Mouse (Mus musculus): ENCODE results near the gene Ctsw. TPM values are rescaled to one million over a fixed set of nuclear protein-coding genes. Genes with fewer than 3 reads are reported as not detected.
A peak's percentile ranks its signal among the peaks of the same experiment; 100 is the strongest.

The Ctsw gene
- total and polyA plus RNA-seq, 2 experiments from 2014 or later: 0.33 to 1.9 TPM

DNA sequence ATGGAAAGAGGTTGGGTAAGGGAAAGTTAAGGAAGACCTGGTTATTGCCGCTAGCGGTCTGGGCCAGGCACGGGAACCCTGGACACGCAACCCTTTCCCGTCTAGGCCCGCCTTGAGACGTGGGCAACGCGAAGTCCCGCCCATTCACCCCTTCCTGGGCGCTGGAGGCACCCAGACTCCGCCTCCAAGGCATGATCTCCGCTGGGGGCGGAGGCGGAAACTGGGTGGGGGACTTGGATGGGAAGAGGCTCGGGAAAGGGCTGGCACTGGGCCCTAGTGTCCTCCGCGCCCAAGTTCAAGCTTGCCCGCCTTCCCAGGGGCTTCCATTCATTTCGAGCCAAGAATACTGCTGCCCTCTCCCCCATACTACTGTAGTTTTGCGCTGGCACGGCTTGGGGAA is 5.4 kb upstream of the Ctsw start, which contains the start of gene Efemp2:
Gene Efemp2 (plus strand): TSS at position 235 of the 400 bp plus-strand sequence.
- peaks cover 4% of the 10 kb centered on the region; the same call in 1 of the 2 replicates for H3K36me3 ChIP-seq (ENCODE audit: insufficient read depth, low read length)
- no peaks in the 10 kb centered on the region for H3K9me3 ChIP-seq (ENCODE audit: low read length)
- 3% methylated on average over 22 of the region's 22 CpGs for WGBS
- H3K9ac ChIP-seq (replicated peaks; ENCODE audit: low read length, poor library complexity, severe bottlenecking): peak within 1 kb of the TSS; percentile 77
- peak within 1 kb of the TSS; percentile 92 for H3K4me2 ChIP-seq (ENCODE audit: low read depth, low read length, poor library complexity, severe bottlenecking)
- peaks cover 14% of the 10 kb centered on the region for H3K4me1 ChIP-seq (ENCODE audit: insufficient read depth, low read length)
- peak within 1 kb of the TSS; percentile 33 for H3K27ac ChIP-seq (ENCODE audit: low read depth, low read length)
- H3K4me3 ChIP-seq (ENCODE audit: low read depth, low read length): peak within 1 kb of the TSS; percentile 58
- no peak for TF ChIP-seq CTCF (IDR thresholded peaks at IDR 0.05)
- peak; percentile 78 for DNase-seq (ENCODE audit: low spot score)
- ATAC-seq (ENCODE audit: low FRiP score): peak; percentile 54
- no peaks in the 10 kb centered on the region for H3K27me3 ChIP-seq (ENCODE audit: insufficient read depth, low read length)

GRCm38 (mm10) chr19:5472857-5473256 is 4.5 kb upstream of the Ctsw start:
- H3K4me2 ChIP-seq (ENCODE audit: low read depth, low read length, poor library complexity, severe bottlenecking): no peak overlapping the region
- H3K9ac ChIP-seq (replicated peaks; ENCODE audit: low read length, poor library complexity, severe bottlenecking): no peak overlapping the region
- H3K27ac ChIP-seq (ENCODE audit: low read depth, low read length): no peak overlapping the region
- H3K36me3 ChIP-seq (ENCODE audit: insufficient read depth, low read length): no peaks in the 10 kb centered on the region
- no peaks in the 10 kb centered on the region for H3K27me3 ChIP-seq (ENCODE audit: insufficient read depth, low read length)
- WGBS: 83% methylated on average over 3 of the region's 3 CpGs
- no peak for DNase-seq (ENCODE audit: low spot score)
- H3K9me3 ChIP-seq (ENCODE audit: low read length): no peaks in the 10 kb centered on the region
- no peak for ATAC-seq (ENCODE audit: low FRiP score)
- no peak overlapping the region for H3K4me3 ChIP-seq (ENCODE audit: low read depth, low read length)
- TF ChIP-seq CTCF (IDR thresholded peaks at IDR 0.05): no peak
- H3K4me1 ChIP-seq (ENCODE audit: insufficient read depth, low read length): peaks cover 14% of the 10 kb centered on the region

DNA sequence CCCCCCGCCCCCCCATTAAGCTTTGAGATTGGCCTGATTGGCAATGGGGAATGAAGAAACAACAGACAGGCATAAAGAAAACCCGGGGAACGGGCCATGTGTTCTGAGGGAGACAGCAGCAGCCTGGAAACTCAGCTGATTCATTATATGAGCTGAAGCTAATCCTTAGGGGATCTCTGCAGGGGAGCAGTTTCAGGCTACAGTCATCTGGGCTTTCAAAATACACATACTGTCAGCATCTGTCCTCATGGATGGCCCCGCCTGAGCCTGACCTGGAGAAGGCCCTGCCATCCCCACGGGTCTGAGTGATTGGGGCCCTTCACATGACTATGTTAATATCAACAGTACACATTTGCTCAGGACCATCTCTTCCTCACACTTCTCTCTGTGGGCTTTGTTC is 3.5 kb upstream of the Ctsw start:
- Histone ChIP-seq H3K27ac (ENCODE audit: low read depth, low read length) (no peak overlapping the region), H3K9me3 (ENCODE audit: low read length) (no peaks in the 10 kb centered on the region), H3K36me3 (ENCODE audit: insufficient read depth, low read length) (peaks cover 8% of the 10 kb centered on the region; the same call in 1 of the 2 replicates), H3K9ac (replicated peaks; ENCODE audit: low read length, poor library complexity, severe bottlenecking) (no peak overlapping the region), H3K4me1 (ENCODE audit: insufficient read depth, low read length) (peaks cover 14% of the 10 kb centered on the region), H3K4me2 (ENCODE audit: low read depth, low read length, poor library complexity, severe bottlenecking) (no peak overlapping the region), H3K27me3 (ENCODE audit: insufficient read depth, low read length) (no peaks in the 10 kb centered on the region), H3K4me3 (ENCODE audit: low read depth, low read length) (no peak overlapping the region)
- WGBS: 40% methylated on average over 5 of the region's 5 CpGs
- ATAC-seq (ENCODE audit: low FRiP score) (no peak), DNase-seq (ENCODE audit: low spot score) (no peak)
- no peak for TF ChIP-seq CTCF (IDR thresholded peaks at IDR 0.05)

- TF ChIP-seq CTCF (IDR thresholded peaks at IDR 0.05): no peak
- Histone ChIP-seq H3K27ac (ENCODE audit: low read depth, low read length) (no peak overlapping the region), H3K27me3 (ENCODE audit: insufficient read depth, low read length) (no peaks in the 10 kb centered on the region), H3K9ac (replicated peaks; ENCODE audit: low read length, poor library complexity, severe bottlenecking) (no peak overlapping the region), H3K4me2 (ENCODE audit: low read depth, low read length, poor library complexity, severe bottlenecking) (no peak overlapping the region), H3K4me3 (ENCODE audit: low read depth, low read length) (no peak overlapping the region), H3K36me3 (ENCODE audit: insufficient read depth, low read length) (peaks cover 36% of the 10 kb centered on the region), H3K9me3 (ENCODE audit: low read length) (no peaks in the 10 kb centered on the region), H3K4me1 (ENCODE audit: insufficient read depth, low read length) (no peaks in the 10 kb centered on the region)
- ATAC-seq (ENCODE audit: low FRiP score): no peak
- WGBS: 94% methylated on average over 6 of the region's 6 CpGs
- no peak for DNase-seq (ENCODE audit: low spot score)
Observed at GRCm38 (mm10) chr19:5466916-5467500, 1.3 kb downstream of the Ctsw start.

DNA sequence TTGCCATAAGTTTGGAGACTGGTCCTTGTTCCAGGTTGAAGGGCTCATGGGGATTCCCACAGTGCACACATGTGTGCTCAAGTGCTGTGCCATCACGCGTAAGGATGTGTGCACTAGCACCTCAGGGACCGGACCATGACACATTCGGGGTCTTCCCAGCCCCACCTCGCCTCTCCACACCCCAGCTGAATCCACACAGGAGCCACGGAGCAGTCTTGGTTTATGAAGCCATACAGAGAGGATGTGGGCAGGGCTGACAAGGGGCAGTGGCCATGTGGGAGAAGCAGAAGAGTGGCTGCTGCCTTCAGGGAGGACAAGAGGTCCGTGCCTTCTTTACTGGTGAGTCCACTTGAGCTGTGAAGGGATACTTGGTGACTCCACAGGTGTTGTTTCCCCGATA is 3.3 kb downstream of the Ctsw start:
- no peaks in the 10 kb centered on the region for H3K9me3 ChIP-seq (ENCODE audit: low read length)
- TF ChIP-seq CTCF (IDR thresholded peaks at IDR 0.05): no peak
- H3K4me2 ChIP-seq (ENCODE audit: low read depth, low read length, poor library complexity, severe bottlenecking): no peak overlapping the region
- no peaks in the 10 kb centered on the region for H3K27me3 ChIP-seq (ENCODE audit: insufficient read depth, low read length)
- DNase-seq (ENCODE audit: low spot score) (no peak), ATAC-seq (ENCODE audit: low FRiP score) (no peak)
- H3K9ac ChIP-seq (replicated peaks; ENCODE audit: low read length, poor library complexity, severe bottlenecking): no peak overlapping the region
- no peak overlapping the region for H3K4me3 ChIP-seq (ENCODE audit: low read depth, low read length)
- 94% methylated on average over 8 of the region's 8 CpGs for WGBS
- peaks cover 5% of the 10 kb centered on the region; the same call in 1 of the 2 replicates for H3K4me1 ChIP-seq (ENCODE audit: insufficient read depth, low read length)
- no peak overlapping the region for H3K27ac ChIP-seq (ENCODE audit: low read depth, low read length)
- H3K36me3 ChIP-seq (ENCODE audit: insufficient read depth, low read length): peaks cover 36% of the 10 kb centered on the region

DNA sequence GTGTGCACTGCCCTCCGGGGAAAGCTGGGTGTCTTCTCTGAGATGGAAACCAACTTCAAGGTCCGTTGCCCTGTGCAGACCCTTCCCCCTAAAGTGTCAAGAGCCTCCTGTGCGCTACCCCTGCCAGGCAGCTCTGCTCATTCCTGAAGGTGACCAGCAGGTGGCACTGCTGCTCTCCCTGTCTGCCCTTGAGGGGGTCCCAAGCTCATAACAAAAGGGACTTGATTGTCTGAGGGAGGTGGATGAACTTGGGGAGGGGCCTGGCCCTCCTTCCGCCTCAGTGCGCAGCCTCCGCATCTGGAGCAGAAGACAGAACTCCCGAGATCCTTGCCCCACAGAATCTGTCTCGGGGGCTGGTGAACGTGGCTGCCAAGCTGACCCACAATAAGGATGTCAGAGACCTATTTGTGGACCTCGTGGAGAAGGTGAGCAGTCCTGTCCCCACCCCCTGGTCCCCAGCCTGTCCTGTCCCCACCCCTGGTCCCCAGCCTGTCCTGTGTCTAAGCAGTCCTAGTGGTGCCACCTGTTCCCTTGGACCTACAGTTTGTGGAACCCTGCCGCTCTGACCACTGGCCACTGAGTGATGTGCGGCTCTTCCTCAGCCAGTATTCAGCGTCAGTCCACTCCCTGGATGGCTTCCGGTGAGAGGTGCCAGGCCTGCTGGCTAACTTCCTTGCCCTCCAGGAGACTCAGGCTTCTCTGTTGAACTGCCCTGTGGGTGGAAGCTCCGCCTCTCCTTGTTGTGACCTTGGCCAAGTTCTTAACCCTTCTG is 4.3 kb downstream of the Ctsw start:
- Histone ChIP-seq H3K9me3 (ENCODE audit: low read length) (no peaks in the 10 kb centered on the region), H3K36me3 (ENCODE audit: insufficient read depth, low read length) (peaks cover 36% of the 10 kb centered on the region), H3K4me2 (ENCODE audit: low read depth, low read length, poor library complexity, severe bottlenecking) (peak overlapping the region; percentile 43), H3K27ac (ENCODE audit: low read depth, low read length) (peak overlapping the region; percentile 62), H3K4me1 (ENCODE audit: insufficient read depth, low read length) (peaks cover 5% of the 10 kb centered on the region; the same call in 1 of the 2 replicates), H3K9ac (replicated peaks; ENCODE audit: low read length, poor library complexity, severe bottlenecking) (peak overlapping the region; percentile 39), H3K27me3 (ENCODE audit: insufficient read depth, low read length) (no peaks in the 10 kb centered on the region), H3K4me3 (ENCODE audit: low read depth, low read length) (peak overlapping the region; percentile 21; the same call in 1 of the 2 replicates)
- ATAC-seq (ENCODE audit: low FRiP score) (peak; percentile 45), DNase-seq (ENCODE audit: low spot score) (peak; percentile 82)
- peak; percentile 94 for TF ChIP-seq CTCF (IDR thresholded peaks at IDR 0.05)
- WGBS: 31% methylated on average over 15 of the region's 15 CpGs
